Comparison of ENCODE assay signal across 8 mouse cellular contexts in the genomic region with DNA sequence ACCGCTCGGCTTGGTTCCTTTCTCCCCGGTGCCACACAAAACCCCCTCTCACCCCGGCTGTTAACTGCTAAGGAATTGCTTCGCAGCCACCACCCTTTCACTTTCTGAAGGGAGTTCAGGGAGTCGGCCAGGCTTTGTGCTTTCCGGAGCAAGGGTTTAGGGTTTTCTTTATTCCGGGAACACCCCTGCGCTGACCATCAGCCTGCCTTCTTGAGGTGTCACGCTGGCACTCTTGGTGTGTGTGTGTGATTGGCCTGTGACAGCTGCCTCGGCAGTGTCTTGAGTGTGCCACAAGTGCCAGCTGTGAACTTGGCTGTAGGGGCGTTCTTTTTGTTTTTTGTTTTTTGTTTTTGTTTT. TPM values are rescaled to one million over a fixed set of nuclear protein-coding genes. Genes with fewer than 3 reads are reported as not detected.
DNase-seq lines count a peak whose midpoint lies in the region; ATAC-seq and TF ChIP-seq lines count a peak whose summit lies in the region.

No protein-coding gene starts in this region.

- WGBS in intestine, embryonic 14.5 days, result under 1% methylated on average over 12 of the region's 12 CpGs
- 0% methylated on average over 12 of the region's 12 CpGs for WGBS in liver, postnatal 0 days (ENCODE audit: insufficient replicate concordance)
- WGBS in neural tube, embryonic 12.5 days, result under 1% methylated on average over 12 of the region's 12 CpGs

- H3K4me1 ChIP-seq in intestine, embryonic 14.5 days (replicated peaks; ENCODE audit: control insufficient read depth, insufficient read depth, low read length), result peaks cover 9% of the 10 kb centered on the region
- peaks cover 18% of the 10 kb centered on the region for H3K4me1 ChIP-seq in liver, postnatal 0 days (ENCODE audit: insufficient read depth)
- peaks cover 22% of the 10 kb centered on the region for H3K4me1 ChIP-seq in neural tube, embryonic 12.5 days

- no peak for TF ChIP-seq EP300 in liver, postnatal 0 days (IDR thresholded peaks at IDR 0.05; ENCODE audit: low read depth)

- peak overlapping the region; percentile 90 for H3K27ac ChIP-seq in intestine, embryonic 14.5 days (ENCODE audit: low read depth)
- peak overlapping the region; percentile 92 for H3K27ac ChIP-seq in liver, postnatal 0 days (ENCODE audit: low read depth)
- H3K27ac ChIP-seq in neural tube, embryonic 12.5 days, result peak overlapping the region; percentile 90

- H3K4me2 ChIP-seq in intestine, embryonic 14.5 days (ENCODE audit: low read length), result peak overlapping the region; percentile 77
- H3K4me2 ChIP-seq in liver, postnatal 0 days (ENCODE audit: low read depth, low read length), result peak overlapping the region; percentile 90
- H3K4me2 ChIP-seq in neural tube, embryonic 12.5 days (replicated peaks), result peak overlapping the region; percentile 63

- H3K36me3 ChIP-seq in intestine, embryonic 14.5 days (ENCODE audit: control insufficient read depth, insufficient read depth, low read length), result no peaks in the 10 kb centered on the region
- no peaks in the 10 kb centered on the region for H3K36me3 ChIP-seq in liver, postnatal 0 days (replicated peaks; ENCODE audit: insufficient read depth, low read length)
- H3K36me3 ChIP-seq in neural tube, embryonic 12.5 days, result no peaks in the 10 kb centered on the region

- no peaks in the 10 kb centered on the region for H3K9me3 ChIP-seq in intestine, embryonic 14.5 days (ENCODE audit: control insufficient read depth, low read length)
- no peaks in the 10 kb centered on the region for H3K9me3 ChIP-seq in liver, postnatal 0 days (ENCODE audit: low read length)
- no peaks in the 10 kb centered on the region for H3K9me3 ChIP-seq in neural tube, embryonic 12.5 days

- no peak for TF ChIP-seq CTCF in liver, postnatal 0 days (IDR thresholded peaks at IDR 0.05; ENCODE audit: low read depth)

- peak overlapping the region; percentile 88 for H3K4me3 ChIP-seq in intestine, embryonic 14.5 days (ENCODE audit: low read depth, low read length)
- H3K4me3 ChIP-seq in liver, postnatal 0 days (ENCODE audit: low read depth, low read length), result peak overlapping the region; percentile 86
- peak overlapping the region; percentile 91 for H3K4me3 ChIP-seq in neural tube, embryonic 12.5 days

- DNase-seq in B cell, adult 2 months, result peak; percentile 46 to 50
- DNase-seq in NIH3T3 (ENCODE audit: low read depth), result peak; percentile 52
- peak; percentile 49 to 57 for DNase-seq in cerebellum, postnatal 14 days
- DNase-seq in gastrocnemius, adult 8-10 months (ENCODE audit: low spot score in 2 of 2), result peak; percentile 17 to 46
- peak; percentile 75 for DNase-seq in intestine, embryonic 14.5 days (ENCODE audit: low spot score)
- DNase-seq in liver, postnatal 0 days, result peak; percentile 45
- DNase-seq in thymus, postnatal 14 days, result peak; percentile 54

- H3K9ac ChIP-seq in intestine, embryonic 14.5 days (ENCODE audit: low read length), result peak overlapping the region; percentile 95
- peak overlapping the region; percentile 90 for H3K9ac ChIP-seq in liver, postnatal 0 days (replicated peaks)
- H3K9ac ChIP-seq in neural tube, embryonic 12.5 days, result peak overlapping the region; percentile 100

- ATAC-seq in intestine, embryonic 14.5 days (replicated peaks; ENCODE audit: low FRiP score, low TSS enrichment, low read depth), result peak; percentile 26
- peak; percentile 33 for ATAC-seq in liver, postnatal 0 days
- ATAC-seq in neural tube, embryonic 12.5 days (ENCODE audit: low FRiP score, low read depth), result peak; percentile 72

- H3K27me3 ChIP-seq in intestine, embryonic 14.5 days (replicated peaks; ENCODE audit: control insufficient read depth, insufficient read depth, low read length), result no peaks in the 10 kb centered on the region
- H3K27me3 ChIP-seq in liver, postnatal 0 days (ENCODE audit: insufficient read depth, low read length), result no peaks in the 10 kb centered on the region
- no peaks in the 10 kb centered on the region for H3K27me3 ChIP-seq in neural tube, embryonic 12.5 days (replicated peaks)

RNA-seq across cellular contexts. Expression of gene Akap9, which starts 0.8 kb away (rescaled TPM):
- 10 to 100 TPM; 47.7 to 55.0 (median 49.3) TPM for total RNA-seq in gastrocnemius, adult 8-10 months (2022)
- 124 and 129 TPM in 2 replicates for polyA plus RNA-seq in intestine, embryonic 14.5 days (2014; fragmentation: Nextera tagmentation; extraction: Ambion mirVana)
- polyA plus RNA-seq in liver, postnatal 0 days (2015; fragmentation: Nextera tagmentation; extraction: Ambion mirVana), result 38.9 and 40.8 TPM in 2 replicates
- 280 and 299 TPM in 2 replicates for polyA plus RNA-seq in neural tube, embryonic 12.5 days (2016; fragmentation: Nextera tagmentation; extraction: Ambion mirVana)

RNA-seq across cellular contexts. Expression of gene Mterf1a, which starts 34.9 kb away (rescaled TPM):
- 1 to 10 TPM; 1.2 to 2.5 (median 1.5) TPM for total RNA-seq in gastrocnemius, adult 8-10 months (2022)
- polyA plus RNA-seq in intestine, embryonic 14.5 days (2014; fragmentation: Nextera tagmentation; extraction: Ambion mirVana), result 7.8 and 8.6 TPM in 2 replicates
- polyA plus RNA-seq in liver, postnatal 0 days (2015; fragmentation: Nextera tagmentation; extraction: Ambion mirVana), result 3.2 and 3.3 TPM in 2 replicates
- polyA plus RNA-seq in neural tube, embryonic 12.5 days (2016; fragmentation: Nextera tagmentation; extraction: Ambion mirVana), result 7.9 and 9.7 TPM in 2 replicates

Comparison
In these comparisons a context has a peak if more than half of its experiments do, and no peak if none do; other contexts are left out.
1. Peak in every context shown above with its lines: DNase-seq, ATAC-seq, H3K4me3 ChIP-seq and H3K27ac ChIP-seq.